Mouse (Mus musculus): Measurements from ENCODE around the gene Cdh23. TPM values are rescaled to one million over a fixed set of nuclear protein-coding genes. Genes with fewer than 3 reads are reported as not detected.

Cdh23 gene
- polyA plus RNA-seq, 1 experiment from 2014 or later = 0.25 TPM

GRCm38 (mm10) chr10:60282116-60283014 is 413.9 kb downstream of the Cdh23 start:
- 0 out of 2 replicates have a peak, but pooled peaks cover 11% of the 10 kb centered on the region for H3K36me3 ChIP-seq (replicated peaks)
- H3K4me3 ChIP-seq (replicated peaks) = no peak overlapping the region
- H3K9me3 ChIP-seq (replicated peaks) = no peaks in the 10 kb centered on the region
- peak overlapping the region; percentile 21 for H3K4me2 ChIP-seq
- H3K27me3 ChIP-seq = no peaks in the 10 kb centered on the region
- H3K9ac ChIP-seq = no peak overlapping the region
- H3K27ac ChIP-seq (replicated peaks) = peak overlapping the region; percentile 55
- H3K4me1 ChIP-seq (replicated peaks) = peaks cover 86% of the 10 kb centered on the region
- WGBS (ENCODE audit: insufficient replicate concordance) = 66% methylated on average over 10 of the region's 10 CpGs
- no peak for ATAC-seq (ENCODE audit: insufficient read depth)

- Histone ChIP-seq H3K4me1 (replicated peaks) (peaks cover 89% of the 10 kb centered on the region), H3K9me3 (replicated peaks) (no peaks in the 10 kb centered on the region), H3K36me3 (replicated peaks) (0 out of 2 replicates have a peak, but pooled peaks cover 11% of the 10 kb centered on the region), H3K4me2 (peak overlapping the region; percentile 21; the same call in 1 of the 2 replicates), H3K4me3 (replicated peaks) (no peak overlapping the region), H3K27me3 (no peaks in the 10 kb centered on the region), H3K27ac (replicated peaks) (no peak overlapping the region), H3K9ac (no peak overlapping the region)
- 73% methylated on average over 9 of the region's 9 CpGs for WGBS (ENCODE audit: insufficient replicate concordance)
- no peak for ATAC-seq (ENCODE audit: insufficient read depth)
Observed at GRCm38 (mm10) chr10:60281571-60282050, 414.7 kb downstream of the Cdh23 start.

- H3K27ac ChIP-seq (replicated peaks) = 0 out of 2 replicates have a peak overlapping the region, but pooled peaks have one; percentile 24
- WGBS (ENCODE audit: insufficient replicate concordance) = 82% methylated on average over 6 of the region's 6 CpGs
- peak overlapping the region; percentile 69 for H3K4me3 ChIP-seq (replicated peaks)
Observed at GRCm38 (mm10) chr10:60280353-60280752, 415.9 kb downstream of the Cdh23 start.

GRCm38 (mm10) chr10:60279941-60280301 is 416.4 kb downstream of the Cdh23 start:
- no peaks in the 10 kb centered on the region for H3K9me3 ChIP-seq (replicated peaks)
- ATAC-seq (ENCODE audit: insufficient read depth) = no peak
- H3K27ac ChIP-seq (replicated peaks) = no peak overlapping the region
- WGBS (ENCODE audit: insufficient replicate concordance) = 83% methylated on average over 9 of the region's 9 CpGs
- 0 out of 2 replicates have a peak, but pooled peaks cover 6% of the 10 kb centered on the region for H3K36me3 ChIP-seq (replicated peaks)
- peak overlapping the region; percentile 69 for H3K4me3 ChIP-seq (replicated peaks)
- peak overlapping the region; percentile 39 for H3K4me2 ChIP-seq
- H3K27me3 ChIP-seq = no peaks in the 10 kb centered on the region
- H3K9ac ChIP-seq = no peak overlapping the region
- peaks cover 75% of the 10 kb centered on the region for H3K4me1 ChIP-seq (replicated peaks)

More at GRCm38 (mm10) chr10:60280353-60280752, 415.9 kb downstream of the Cdh23 start:
- Histone ChIP-seq H3K36me3 (replicated peaks) (0 out of 2 replicates have a peak, but pooled peaks cover 6% of the 10 kb centered on the region), H3K4me1 (replicated peaks) (peaks cover 80% of the 10 kb centered on the region), H3K4me2 (peak overlapping the region; percentile 39; the same call in 1 of the 2 replicates), H3K9me3 (replicated peaks) (no peaks in the 10 kb centered on the region), H3K9ac (no peak overlapping the region), H3K27me3 (no peaks in the 10 kb centered on the region)
- ATAC-seq (ENCODE audit: insufficient read depth) = no peak

- Histone ChIP-seq H3K4me1 (replicated peaks) (peaks cover 70% of the 10 kb centered on the region), H3K27me3 (no peaks in the 10 kb centered on the region), H3K36me3 (replicated peaks) (0 out of 2 replicates have a peak, but pooled peaks cover 6% of the 10 kb centered on the region), H3K9me3 (replicated peaks) (no peaks in the 10 kb centered on the region), H3K9ac (no peak overlapping the region; the same call in 1 of the 2 replicates), H3K27ac (replicated peaks) (no peak overlapping the region; the same call in 1 of the 2 replicates), H3K4me2 (peak overlapping the region; percentile 74), H3K4me3 (replicated peaks) (peak overlapping the region; percentile 69)
- ATAC-seq (ENCODE audit: insufficient read depth) = no peak
- 68% methylated on average over 8 of the region's 8 CpGs for WGBS (ENCODE audit: insufficient replicate concordance)
Observed at GRCm38 (mm10) chr10:60279290-60279940, 416.9 kb downstream of the Cdh23 start.

- Histone ChIP-seq H3K4me1 (replicated peaks) (peaks cover 66% of the 10 kb centered on the region), H3K4me3 (replicated peaks) (peak overlapping the region; percentile 69), H3K9ac (peak overlapping the region; percentile 73; the same call in 1 of the 2 replicates), H3K36me3 (replicated peaks) (0 out of 2 replicates have a peak, but pooled peaks cover 6% of the 10 kb centered on the region), H3K4me2 (peak overlapping the region; percentile 74), H3K27me3 (no peaks in the 10 kb centered on the region), H3K27ac (replicated peaks) (no peak overlapping the region), H3K9me3 (replicated peaks) (no peaks in the 10 kb centered on the region)
- WGBS (ENCODE audit: insufficient replicate concordance) = 65% methylated on average over 3 of the region's 3 CpGs
- no peak for ATAC-seq (ENCODE audit: insufficient read depth)
Observed at GRCm38 (mm10) chr10:60278786-60279185, 417.5 kb downstream of the Cdh23 start.

- Histone ChIP-seq H3K27me3 (no peaks in the 10 kb centered on the region), H3K4me2 (peak overlapping the region; percentile 74), H3K27ac (replicated peaks) (peak overlapping the region; percentile 82), H3K36me3 (replicated peaks) (0 out of 2 replicates have a peak, but pooled peaks cover 6% of the 10 kb centered on the region), H3K9me3 (replicated peaks) (no peaks in the 10 kb centered on the region), H3K4me3 (replicated peaks) (peak overlapping the region; percentile 69), H3K4me1 (replicated peaks) (peaks cover 66% of the 10 kb centered on the region), H3K9ac (peak overlapping the region; percentile 73)
- WGBS (ENCODE audit: insufficient replicate concordance) = 10% methylated on average over 13 of the region's 13 CpGs
- ATAC-seq (ENCODE audit: insufficient read depth) = peak; percentile 55
Observed at GRCm38 (mm10) chr10:60278006-60278399, 418.3 kb downstream of the Cdh23 start.

- Histone ChIP-seq H3K4me1 (replicated peaks) (peaks cover 64% of the 10 kb centered on the region), H3K9ac (peak within 1 kb of the TSS; percentile 73), H3K27ac (replicated peaks) (peak within 1 kb of the TSS; percentile 82), H3K27me3 (no peaks in the 10 kb centered on the region), H3K4me2 (peak within 1 kb of the TSS; percentile 74), H3K4me3 (replicated peaks) (peak within 1 kb of the TSS; percentile 69), H3K36me3 (replicated peaks) (0 out of 2 replicates have a peak, but pooled peaks cover 5% of the 10 kb centered on the region), H3K9me3 (replicated peaks) (no peaks in the 10 kb centered on the region)
- peak; percentile 93 for ATAC-seq (ENCODE audit: insufficient read depth)
- 2% methylated on average over 54 of the region's 54 CpGs for WGBS (ENCODE audit: insufficient replicate concordance)
Observed at GRCm38 (mm10) chr10:60277207-60278005, 418.9 kb downstream of the Cdh23 start, which contains the start of gene Psap. TSS of gene Psap (plus strand) at chr10:60277627.

- ATAC-seq (ENCODE audit: insufficient read depth) = no peak
- no peak overlapping the region for H3K27ac ChIP-seq (replicated peaks)
- WGBS (ENCODE audit: insufficient replicate concordance) = 44% methylated on average over 6 of the region's 6 CpGs
- H3K4me3 ChIP-seq (replicated peaks) = no peak overlapping the region
- H3K36me3 ChIP-seq (replicated peaks) = no peaks in the 10 kb centered on the region
- H3K4me2 ChIP-seq = no peak overlapping the region
- no peak overlapping the region for H3K9ac ChIP-seq
- peaks cover 46% of the 10 kb centered on the region for H3K4me1 ChIP-seq (replicated peaks)
- H3K9me3 ChIP-seq (replicated peaks) = no peaks in the 10 kb centered on the region
- H3K27me3 ChIP-seq = no peaks in the 10 kb centered on the region
Observed at GRCm38 (mm10) chr10:60273382-60273781, 422.9 kb downstream of the Cdh23 start.

- Histone ChIP-seq H3K4me3 (replicated peaks) (no peak overlapping the region), H3K9ac (no peak overlapping the region), H3K27me3 (no peaks in the 10 kb centered on the region), H3K36me3 (replicated peaks) (no peaks in the 10 kb centered on the region), H3K9me3 (replicated peaks) (no peaks in the 10 kb centered on the region), H3K27ac (replicated peaks) (no peak overlapping the region), H3K4me1 (replicated peaks) (peaks cover 44% of the 10 kb centered on the region), H3K4me2 (no peak overlapping the region)
- WGBS (ENCODE audit: insufficient replicate concordance) = 10% methylated on average over 6 of the region's 6 CpGs
- ATAC-seq (ENCODE audit: insufficient read depth) = no peak
Observed at GRCm38 (mm10) chr10:60272241-60272640, 424.0 kb downstream of the Cdh23 start.

Measured in liver, embryonic 15.5 days (tissue).